Mouse (Mus musculus) small intestine, adult 2 months (tissue): Measurements from ENCODE around the gene Apoc2.

Experiments
- CTCF ChIP-seq: fragments of 200-500 bp; IDR thresholded peaks from 2 replicates; pipeline ENCODE4 v1.5.1; 2012; ENCODE audit warnings: low read depth, mild to moderate bottlenecking, control low read depth, inconsistent platforms, low read length, moderate library complexity, mixed read lengths; ENCODE audit not compliant: insufficient replicate concordance, insufficient read length; ENCODE audit errors: extremely low read depth
- POLR2A ChIP-seq: fragments of 200-500 bp; IDR thresholded peaks from 2 replicates; pipeline ENCODE4 v1.6.1; 2012; ENCODE audit warnings: low read depth, mild to moderate bottlenecking, control low read depth, inconsistent platforms, low read length, moderate library complexity

- no peak for TF ChIP-seq POLR2A
- no peak for TF ChIP-seq CTCF
Observed at GRCm38 (mm10) chr7:19698907-19699826, 21.4 kb upstream of the Apoc2 start, which contains the start of gene Apoe.
